Mouse (Mus musculus): ENCODE results near the gene Tradd.

DNA sequence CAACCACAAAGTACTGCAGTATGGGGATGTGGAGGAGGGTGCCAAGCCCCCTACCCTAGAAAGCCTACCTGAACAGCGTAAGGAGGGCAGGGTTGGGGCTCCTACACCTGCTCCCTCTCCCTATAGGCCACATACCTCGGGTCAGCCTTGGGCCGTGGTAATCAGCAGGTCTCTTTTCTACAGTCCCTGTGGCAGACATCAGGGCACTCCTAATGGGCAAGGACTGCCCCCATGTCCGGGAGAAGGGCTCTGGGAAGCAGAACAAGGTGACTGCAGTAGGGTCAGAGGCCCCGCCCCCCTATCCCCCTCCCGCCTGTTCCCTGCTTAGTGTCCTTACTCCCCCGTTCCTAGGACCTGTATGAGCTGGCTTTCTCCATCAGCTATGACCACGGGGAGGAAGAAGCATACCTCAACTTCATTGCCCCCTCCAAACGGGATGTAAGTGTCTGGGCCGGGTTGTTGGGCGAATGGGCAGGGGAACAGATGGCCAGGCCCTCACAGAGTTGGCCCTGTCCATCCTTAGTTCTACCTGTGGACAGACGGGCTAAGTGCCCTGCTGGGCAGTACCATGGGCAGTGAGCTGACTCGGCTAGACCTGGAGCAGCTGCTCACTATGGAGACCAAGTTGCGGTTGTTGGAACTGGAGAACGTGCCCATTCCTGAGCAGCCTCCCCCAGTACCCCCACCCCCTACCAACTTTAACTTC lies 44.9 kb upstream of the Tradd start:
- TF ChIP-seq POLR2A (IDR thresholded peaks at IDR 0.05; ENCODE audit: low read depth, low read length) (no peak), CTCF (IDR thresholded peaks at IDR 0.05; ENCODE audit: borderline replicate concordance, insufficient read depth, low read length) (no peak)

Measured in embryonic fibroblast, embryonic 13.5 days (primary cell).